Mouse (Mus musculus): Measurements from ENCODE around the gene Cdc73. TPM values are rescaled to one million over a fixed set of nuclear protein-coding genes. Genes with fewer than 3 reads are reported as not detected.
"Not testable (repeated sequence)": the region's sequence is repeated elsewhere in the genome, so short reads cannot be mapped to it uniquely, and the experiment has no call there.

Gene Cdc73
- polyA plus RNA-seq, 1 experiment from 2014 or later = 26.0 TPM

DNA sequence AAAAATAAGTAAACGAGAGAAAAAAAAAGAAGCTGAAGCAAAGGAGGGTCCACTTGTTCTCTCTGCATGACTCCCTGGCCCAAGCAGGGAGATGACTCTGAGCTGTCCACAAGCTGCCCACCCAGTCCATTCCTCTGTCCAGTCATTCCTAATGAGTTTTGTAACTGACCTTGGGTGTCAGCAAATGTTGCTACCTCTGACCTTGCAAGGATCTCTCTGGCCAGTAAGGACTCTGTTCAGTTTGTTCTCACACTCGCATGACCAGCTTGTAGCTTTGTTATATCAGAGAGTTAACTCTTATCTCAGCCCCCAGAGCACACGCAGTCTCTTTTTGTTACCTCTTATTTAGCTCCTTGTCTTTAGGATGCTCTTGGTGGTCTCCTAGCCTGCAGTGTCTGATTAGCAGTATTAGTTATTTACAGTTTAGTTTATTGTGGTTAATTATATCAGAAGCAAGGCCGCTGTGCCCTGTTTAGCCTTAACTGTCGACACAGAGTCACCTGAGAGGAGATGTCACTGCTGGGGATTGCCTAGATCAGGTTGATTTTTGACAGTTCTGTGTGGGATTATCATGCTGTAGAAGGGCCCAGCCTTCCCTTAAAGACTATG, 21.9 kb upstream of the Cdc73 start:
- no peak for ATAC-seq (ENCODE audit: insufficient number of reproducible peaks, low FRiP score, low TSS enrichment, low read depth)
- Histone ChIP-seq H3K4me3 (no peak overlapping the region), H3K4me1 (no peaks in the 10 kb centered on the region), H3K27me3 (no peaks in the 10 kb centered on the region), H3K9ac (no peak overlapping the region), H3K4me2 (no peak overlapping the region), H3K36me3 (no peaks in the 10 kb centered on the region), H3K9me3 (no peaks in the 10 kb centered on the region), H3K27ac (no peak overlapping the region)
- 85% methylated on average over 5 of the region's 5 CpGs for WGBS

DNA sequence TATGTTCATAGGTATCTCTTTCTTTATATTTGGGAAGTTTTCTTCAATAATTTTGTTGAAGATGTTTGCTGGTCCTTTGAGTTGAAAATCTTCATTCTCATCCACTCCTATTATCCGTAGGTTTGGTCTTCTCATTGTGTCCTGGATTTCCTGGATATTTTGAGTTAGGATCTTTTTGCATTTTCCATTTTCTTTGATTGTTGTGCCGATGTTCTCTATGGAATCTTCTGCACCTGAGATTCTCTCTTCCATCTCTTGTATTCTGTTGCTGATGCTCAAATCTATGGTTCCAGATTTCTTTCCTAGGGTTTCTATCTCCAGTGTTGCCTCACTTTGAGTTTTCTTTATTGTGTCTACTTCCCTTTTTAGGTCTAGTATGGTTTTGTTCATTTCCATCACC, 13.3 kb upstream of the Cdc73 start, which contains the start of gene Glrx2:
Gene Glrx2, plus strand, starts transcription at position 301 of the 400 bp plus-strand sequence.
- not testable (repeated sequence) for H3K4me3 ChIP-seq; ATAC-seq (ENCODE audit: insufficient number of reproducible peaks, low FRiP score, low TSS enrichment, low read depth); H3K9ac ChIP-seq; H3K36me3 ChIP-seq; H3K27ac ChIP-seq; H3K4me1 ChIP-seq; H3K9me3 ChIP-seq; H3K4me2 ChIP-seq; H3K27me3 ChIP-seq
- no CpG with 5 or more reads among the region's 2 CpGs for WGBS

- no peak overlapping the region for H3K4me2 ChIP-seq
- H3K36me3 ChIP-seq = no peaks in the 10 kb centered on the region
- no peak overlapping the region for H3K27ac ChIP-seq
- no peak overlapping the region for H3K9ac ChIP-seq
- no peak for ATAC-seq (ENCODE audit: insufficient number of reproducible peaks, low FRiP score, low TSS enrichment, low read depth)
- H3K9me3 ChIP-seq = no peaks in the 10 kb centered on the region
- H3K4me3 ChIP-seq = no peak overlapping the region
- H3K27me3 ChIP-seq = no peaks in the 10 kb centered on the region
- 73% methylated on average over 5 of the region's 5 CpGs for WGBS
- H3K4me1 ChIP-seq = no peaks in the 10 kb centered on the region
Observed at GRCm38 (mm10) chr1:143710627-143710976, 7.9 kb upstream of the Cdc73 start.

DNA sequence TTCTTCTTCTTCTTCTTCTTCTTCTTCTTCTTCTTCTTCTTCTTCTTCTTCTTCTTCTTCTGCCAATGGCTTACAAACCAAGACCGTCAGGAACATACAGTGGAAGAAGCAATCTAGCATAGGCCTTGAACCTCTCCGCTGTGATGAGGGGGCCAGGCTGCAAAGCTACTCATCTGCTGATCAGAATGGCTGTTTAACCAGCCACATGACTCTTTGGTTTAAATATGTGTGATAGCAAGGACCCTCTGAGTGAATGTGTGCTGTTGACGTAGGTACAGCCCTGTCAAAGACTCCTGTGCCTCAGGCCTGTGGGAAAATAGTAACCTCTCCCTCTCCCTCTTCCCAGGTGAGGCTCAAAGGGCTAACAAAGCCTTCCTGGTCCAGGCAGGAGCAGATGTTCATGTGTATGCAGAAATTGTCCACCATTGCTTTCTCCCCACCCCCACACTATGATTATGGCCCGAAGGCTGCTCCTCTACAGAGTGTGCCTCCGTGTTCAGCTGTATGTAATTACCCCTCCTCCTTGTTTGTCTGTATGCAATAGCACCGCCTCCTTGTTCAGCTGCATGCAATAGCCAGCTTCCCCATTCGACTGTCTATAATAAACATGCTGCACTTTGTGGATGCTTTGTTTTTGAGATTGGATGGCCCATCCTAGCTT, 7.4 kb upstream of the Cdc73 start:
- H3K4me1 ChIP-seq = no peaks in the 10 kb centered on the region
- H3K9ac ChIP-seq = no peak overlapping the region
- 50% methylated on average over 7 of the region's 7 CpGs for WGBS
- no peak overlapping the region for H3K27ac ChIP-seq
- H3K36me3 ChIP-seq = no peaks in the 10 kb centered on the region
- H3K9me3 ChIP-seq = no peaks in the 10 kb centered on the region
- no peak for ATAC-seq (ENCODE audit: insufficient number of reproducible peaks, low FRiP score, low TSS enrichment, low read depth)
- no peak overlapping the region for H3K4me2 ChIP-seq
- H3K27me3 ChIP-seq = no peaks in the 10 kb centered on the region
- no peak overlapping the region for H3K4me3 ChIP-seq

DNA sequence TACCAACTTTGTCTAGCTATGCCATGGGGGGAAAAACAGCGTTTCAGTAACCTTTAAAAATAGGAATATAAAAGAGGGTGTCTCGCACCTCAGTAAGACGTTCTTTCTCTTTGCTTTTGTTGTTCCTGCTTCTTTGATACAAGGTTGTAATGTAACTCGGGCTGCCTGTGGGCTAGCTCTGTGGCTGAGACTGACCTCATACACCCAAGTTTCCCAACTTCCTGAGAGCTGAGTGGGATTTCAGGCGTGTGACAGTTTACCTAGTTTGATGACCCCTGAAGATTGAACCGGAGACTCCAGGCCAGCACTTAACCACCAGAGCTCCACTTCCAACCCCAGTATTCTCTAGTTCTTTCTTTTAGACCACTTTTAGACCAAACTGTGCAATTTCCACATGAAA, 5.7 kb upstream of the Cdc73 start:
- H3K4me3 ChIP-seq = no peak overlapping the region
- H3K9ac ChIP-seq = no peak overlapping the region
- no peaks in the 10 kb centered on the region for H3K4me1 ChIP-seq
- WGBS = 66% methylated on average over 6 of the region's 6 CpGs
- no peak for ATAC-seq (ENCODE audit: insufficient number of reproducible peaks, low FRiP score, low TSS enrichment, low read depth)
- no peaks in the 10 kb centered on the region for H3K9me3 ChIP-seq
- no peak overlapping the region for H3K4me2 ChIP-seq
- H3K27me3 ChIP-seq = no peaks in the 10 kb centered on the region
- H3K36me3 ChIP-seq = no peaks in the 10 kb centered on the region
- no peak overlapping the region for H3K27ac ChIP-seq

DNA sequence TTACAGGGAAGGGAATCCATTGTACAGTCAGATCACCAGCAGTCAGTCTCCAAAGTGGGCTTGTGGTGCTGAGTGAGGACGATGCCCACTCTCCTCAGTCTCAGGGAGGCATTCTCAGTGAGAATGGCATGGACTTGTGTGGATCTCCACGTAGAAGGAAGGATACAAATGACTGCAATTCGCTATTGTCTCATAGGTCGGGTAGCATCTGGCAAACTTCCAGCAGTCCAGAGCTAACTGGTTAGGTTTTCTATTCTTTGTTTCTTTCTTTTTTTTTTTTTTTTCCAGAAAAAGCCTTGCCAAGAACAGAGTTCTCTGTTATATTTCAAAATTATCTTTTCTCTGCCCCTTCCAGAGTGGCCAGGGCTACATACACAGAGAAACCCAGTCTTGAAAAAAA, 4.3 kb upstream of the Cdc73 start:
- Histone ChIP-seq H3K4me1 (no peaks in the 10 kb centered on the region), H3K27me3 (no peaks in the 10 kb centered on the region), H3K9me3 (no peaks in the 10 kb centered on the region), H3K4me3 (no peak overlapping the region), H3K9ac (no peak overlapping the region), H3K36me3 (no peaks in the 10 kb centered on the region), H3K4me2 (no peak overlapping the region), H3K27ac (no peak overlapping the region)
- 76% methylated on average over 4 of the region's 4 CpGs for WGBS
- ATAC-seq (ENCODE audit: insufficient number of reproducible peaks, low FRiP score, low TSS enrichment, low read depth) = no peak

DNA sequence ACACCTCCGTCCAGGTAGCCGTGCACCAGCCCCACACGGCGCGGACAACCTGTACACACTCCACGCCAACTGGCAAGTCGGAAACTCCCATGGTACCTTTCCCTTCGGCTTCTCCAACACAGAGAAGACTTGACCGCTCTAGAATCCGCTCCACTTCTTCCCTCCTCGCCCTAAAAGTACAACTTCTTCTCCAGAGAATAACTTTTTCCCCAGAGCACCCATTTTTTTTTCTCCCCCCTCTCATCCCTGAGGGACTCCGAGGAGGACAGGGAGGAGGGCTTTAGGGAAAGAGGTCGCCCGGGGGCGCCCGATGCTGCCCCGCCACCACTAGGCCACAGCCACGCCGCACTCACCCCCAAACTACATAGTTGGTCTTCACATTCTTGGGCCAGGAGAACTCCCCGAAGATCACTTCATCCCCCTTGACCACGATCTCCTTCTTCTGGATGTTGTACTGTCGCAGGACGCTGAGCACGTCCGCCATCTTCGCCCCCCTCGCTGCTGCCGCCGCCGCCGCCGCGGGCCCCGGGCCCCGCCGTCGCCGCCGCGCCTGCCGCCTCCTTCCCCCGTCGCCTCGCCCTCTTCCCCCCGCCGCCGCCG, 452 bp downstream of the Cdc73 start:
- peak overlapping the region; percentile 53 for H3K4me2 ChIP-seq
- peaks cover 8% of the 10 kb centered on the region for H3K36me3 ChIP-seq
- H3K9me3 ChIP-seq = no peaks in the 10 kb centered on the region
- WGBS = under 1% methylated on average over 47 of the region's 48 CpGs
- H3K4me1 ChIP-seq = no peaks in the 10 kb centered on the region
- H3K27me3 ChIP-seq = no peaks in the 10 kb centered on the region
- H3K27ac ChIP-seq = peak overlapping the region; percentile 95
- peak overlapping the region; percentile 89 for H3K9ac ChIP-seq
- ATAC-seq (ENCODE audit: insufficient number of reproducible peaks, low FRiP score, low TSS enrichment, low read depth) = peak; percentile 62
- peak overlapping the region; percentile 85 for H3K4me3 ChIP-seq

GRCm38 (mm10) chr1:143701736-143702135, 957 bp downstream of the Cdc73 start:
- peak overlapping the region; percentile 95 for H3K27ac ChIP-seq
- peak overlapping the region; percentile 85 for H3K4me3 ChIP-seq
- H3K9me3 ChIP-seq = no peaks in the 10 kb centered on the region
- no peaks in the 10 kb centered on the region for H3K27me3 ChIP-seq
- H3K4me2 ChIP-seq = peak overlapping the region; percentile 53
- under 1% methylated on average over 13 of the region's 13 CpGs for whole genome bisulfite sequencing
- H3K36me3 ChIP-seq = peaks cover 12% of the 10 kb centered on the region
- peak overlapping the region; percentile 89 for H3K9ac ChIP-seq
- H3K4me1 ChIP-seq = no peaks in the 10 kb centered on the region
- ATAC-seq (ENCODE audit: insufficient number of reproducible peaks, low FRiP score, low TSS enrichment, low read depth) = no peak

DNA sequence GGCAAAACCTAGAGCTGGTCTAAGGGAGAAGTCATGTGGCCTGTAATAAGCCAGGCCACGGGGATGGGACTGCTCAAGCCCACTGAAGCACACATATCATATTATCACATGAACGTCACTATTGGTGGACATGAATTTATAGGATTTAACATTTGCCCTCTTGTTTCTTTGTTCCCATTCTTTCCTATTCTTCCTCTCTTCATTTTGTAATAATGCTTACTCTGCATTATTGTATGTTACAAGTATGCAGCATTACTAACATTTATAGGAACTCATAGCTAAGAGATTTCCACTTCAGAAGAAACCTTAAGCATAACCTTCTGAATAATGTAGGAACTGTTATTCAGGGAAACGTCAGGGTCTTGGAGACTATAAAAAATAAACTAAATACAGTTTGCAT, 17.8 kb downstream of the Cdc73 start:
- ATAC-seq (ENCODE audit: insufficient number of reproducible peaks, low FRiP score, low TSS enrichment, low read depth) = no peak
- Histone ChIP-seq H3K27me3 (no peaks in the 10 kb centered on the region), H3K36me3 (peaks cover 32% of the 10 kb centered on the region), H3K4me3 (no peak overlapping the region), H3K9ac (no peak overlapping the region), H3K27ac (no peak overlapping the region), H3K4me2 (no peak overlapping the region), H3K4me1 (no peaks in the 10 kb centered on the region), H3K9me3 (no peaks in the 10 kb centered on the region)
- 89% methylated on average over 3 of the region's 3 CpGs for WGBS

DNA sequence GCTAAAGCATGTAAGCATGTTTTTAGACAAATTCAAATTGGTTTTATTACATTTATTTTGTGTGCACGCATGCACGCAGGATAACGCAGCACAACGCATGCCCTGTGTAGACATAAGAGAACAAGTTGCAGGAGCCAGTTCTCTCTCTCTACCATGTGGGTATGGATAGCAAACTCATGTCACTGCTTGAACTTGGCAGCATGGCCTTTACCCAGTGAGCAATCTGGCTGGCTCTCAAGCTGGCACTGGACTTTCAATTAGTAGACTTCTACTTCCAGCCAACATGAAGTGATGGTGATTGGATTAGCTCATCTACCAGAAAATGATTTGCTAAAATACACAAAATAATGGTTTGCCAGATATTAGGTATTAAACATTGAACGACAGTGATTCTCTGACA, 21.6 kb downstream of the Cdc73 start:
- Histone ChIP-seq H3K4me1 (no peaks in the 10 kb centered on the region), H3K36me3 (peaks cover 35% of the 10 kb centered on the region), H3K4me3 (no peak overlapping the region), H3K4me2 (no peak overlapping the region), H3K9ac (no peak overlapping the region), H3K9me3 (no peaks in the 10 kb centered on the region), H3K27ac (no peak overlapping the region), H3K27me3 (no peaks in the 10 kb centered on the region)
- 94% methylated on average over 5 of the region's 5 CpGs for WGBS
- ATAC-seq (ENCODE audit: insufficient number of reproducible peaks, low FRiP score, low TSS enrichment, low read depth) = no peak

- Histone ChIP-seq H3K4me2 (no peak overlapping the region), H3K27me3 (no peaks in the 10 kb centered on the region), H3K4me3 (no peak overlapping the region), H3K9ac (no peak overlapping the region), H3K4me1 (no peaks in the 10 kb centered on the region), H3K36me3 (peaks cover 36% of the 10 kb centered on the region), H3K9me3 (no peaks in the 10 kb centered on the region), H3K27ac (no peak overlapping the region)
- no peak for ATAC-seq (ENCODE audit: insufficient number of reproducible peaks, low FRiP score, low TSS enrichment, low read depth)
- 91% methylated on average over 4 of the region's 4 CpGs for WGBS
Observed at GRCm38 (mm10) chr1:143675734-143676361, 26.8 kb downstream of the Cdc73 start.

DNA sequence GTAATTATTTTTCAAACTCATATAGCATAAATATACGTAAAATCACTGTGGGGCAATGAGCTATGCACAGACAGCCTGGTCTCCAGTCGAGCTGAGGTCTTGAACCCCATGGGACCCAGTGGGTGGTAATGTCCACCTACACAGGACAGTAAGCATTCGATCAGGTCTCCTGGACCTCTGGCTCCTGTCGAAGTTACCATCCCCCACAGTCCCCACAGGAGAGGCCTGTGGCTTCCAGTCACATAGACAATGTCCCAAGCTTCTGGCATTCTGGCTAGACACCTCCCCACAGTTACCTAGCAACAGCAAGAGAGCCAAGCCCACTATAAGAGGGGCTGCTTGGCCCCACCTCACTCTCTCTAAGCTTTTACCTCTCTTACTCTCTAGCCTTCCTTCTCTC, 37.9 kb downstream of the Cdc73 start:
- 93% methylated on average over 4 of the region's 4 CpGs for WGBS
- not testable (repeated sequence) for H3K27me3 ChIP-seq; H3K9me3 ChIP-seq; ATAC-seq (ENCODE audit: insufficient number of reproducible peaks, low FRiP score, low TSS enrichment, low read depth); H3K4me1 ChIP-seq; H3K27ac ChIP-seq; H3K4me2 ChIP-seq; H3K9ac ChIP-seq; H3K4me3 ChIP-seq
- H3K36me3 ChIP-seq = peaks cover 27% of the 10 kb centered on the region
